Mouse (Mus musculus): Measurements from ENCODE around the gene Klk1b5. TPM values are rescaled to one million over a fixed set of nuclear protein-coding genes. Genes with fewer than 3 reads are reported as not detected.
A peak's percentile ranks its signal among the peaks of the same experiment; 100 is the strongest.
"Not testable (repeated sequence)": the region's sequence is repeated elsewhere in the genome, so short reads cannot be mapped to it uniquely, and the experiment has no call there.

The Klk1b5 gene
- polyA plus RNA-seq, 1 experiment from 2014 or later: not detected

- not testable (repeated sequence) for H3K9me3 ChIP-seq (ENCODE audit: control insufficient read depth, low read length); H3K36me3 ChIP-seq (ENCODE audit: control insufficient read depth, insufficient read depth, low read length); DNase-seq (ENCODE audit: low spot score); H3K9ac ChIP-seq (ENCODE audit: low read length); ATAC-seq (replicated peaks; ENCODE audit: low FRiP score, low TSS enrichment, low read depth); H3K27me3 ChIP-seq (replicated peaks; ENCODE audit: control insufficient read depth, insufficient read depth, low read length); H3K4me1 ChIP-seq (replicated peaks; ENCODE audit: control insufficient read depth, insufficient read depth, low read length); H3K4me3 ChIP-seq (ENCODE audit: low read depth, low read length); H3K4me2 ChIP-seq (ENCODE audit: low read length); H3K27ac ChIP-seq (ENCODE audit: low read depth)
- 71% methylated on average over 6 of the region's 6 CpGs for WGBS
Measured at GRCm38 (mm10) chr7:44222335-44222734, 6.6 kb downstream of the Klk1b5 start.

- Histone ChIP-seq H3K4me1 (replicated peaks; ENCODE audit: control insufficient read depth, insufficient read depth, low read length) (no peaks in the 10 kb centered on the region), H3K9ac (ENCODE audit: low read length) (no peak within 1 kb of the TSS), H3K4me3 (ENCODE audit: low read depth, low read length) (no peak within 1 kb of the TSS), H3K4me2 (ENCODE audit: low read length) (no peak within 1 kb of the TSS), H3K9me3 (ENCODE audit: control insufficient read depth, low read length) (no peaks in the 10 kb centered on the region), H3K27me3 (replicated peaks; ENCODE audit: control insufficient read depth, insufficient read depth, low read length) (no peaks in the 10 kb centered on the region), H3K27ac (ENCODE audit: low read depth) (no peak within 1 kb of the TSS), H3K36me3 (ENCODE audit: control insufficient read depth, insufficient read depth, low read length) (no peaks in the 10 kb centered on the region)
- DNase-seq (ENCODE audit: low spot score): no peak
- WGBS: 33% methylated on average over 1 of the region's 1 CpGs
- no peak for ATAC-seq (replicated peaks; ENCODE audit: low FRiP score, low TSS enrichment, low read depth)
Measured at GRCm38 (mm10) chr7:44225076-44225475, 9.3 kb downstream of the Klk1b5 start, which contains the start of gene Klk1. Klk1 (plus strand) TSS chr7:44225360.

DNA sequence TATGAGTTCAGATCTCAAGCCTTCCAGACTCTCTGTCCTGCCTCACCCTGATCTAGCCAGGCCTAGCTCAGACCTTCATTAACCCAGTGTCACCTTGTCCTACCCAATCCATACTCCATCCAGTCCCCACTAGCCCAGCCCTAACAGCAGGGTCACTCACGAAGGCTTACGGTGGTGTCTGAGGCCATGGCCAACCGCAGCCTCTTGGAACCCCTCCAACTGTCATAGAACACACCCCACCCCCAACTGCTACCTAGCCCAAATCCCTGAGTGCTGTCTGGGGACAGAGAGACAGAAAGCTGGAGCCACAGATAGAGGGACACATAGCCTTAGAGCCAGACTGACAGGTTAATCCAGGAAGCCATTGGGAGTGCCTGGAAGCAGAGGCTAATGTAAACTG, 20.2 kb downstream of the Klk1b5 start, which contains the start of gene Gm36864:
TSS of gene Gm36864 (plus strand) at position 269 of the 400 bp plus-strand sequence.
- H3K27me3 ChIP-seq (replicated peaks; ENCODE audit: control insufficient read depth, insufficient read depth, low read length): no peaks in the 10 kb centered on the region
- H3K4me2 ChIP-seq (ENCODE audit: low read length): no peak within 1 kb of the TSS
- WGBS: 84% methylated on average over 3 of the region's 3 CpGs
- H3K9ac ChIP-seq (ENCODE audit: low read length): no peak within 1 kb of the TSS
- DNase-seq (ENCODE audit: low spot score) (no peak), ATAC-seq (replicated peaks; ENCODE audit: low FRiP score, low TSS enrichment, low read depth) (no peak)
- no peaks in the 10 kb centered on the region for H3K9me3 ChIP-seq (ENCODE audit: control insufficient read depth, low read length)
- no peaks in the 10 kb centered on the region for H3K4me1 ChIP-seq (replicated peaks; ENCODE audit: control insufficient read depth, insufficient read depth, low read length)
- H3K36me3 ChIP-seq (ENCODE audit: control insufficient read depth, insufficient read depth, low read length): no peaks in the 10 kb centered on the region
- H3K4me3 ChIP-seq (ENCODE audit: low read depth, low read length): no peak within 1 kb of the TSS
- no peak within 1 kb of the TSS for H3K27ac ChIP-seq (ENCODE audit: low read depth)

DNA sequence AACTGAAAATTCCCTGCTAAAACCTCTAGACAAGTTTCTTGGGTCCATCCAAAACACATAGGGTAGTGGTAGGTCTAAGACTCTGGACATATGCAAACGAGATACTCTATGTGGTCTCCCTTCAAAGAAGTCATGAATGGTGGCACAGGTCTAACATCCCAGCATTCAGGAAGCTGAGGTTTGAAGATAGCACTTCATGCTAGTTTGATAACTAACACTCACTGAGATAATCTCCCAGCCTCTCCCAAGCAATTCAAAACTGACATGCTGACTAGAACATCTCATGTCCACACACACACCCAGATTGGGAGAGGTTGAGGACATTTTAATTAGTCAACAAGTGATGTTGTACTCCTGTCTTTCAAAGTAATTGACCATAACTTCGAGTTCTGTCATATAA, 24.2 kb downstream of the Klk1b5 start:
- ATAC-seq (replicated peaks; ENCODE audit: low FRiP score, low TSS enrichment, low read depth) (no peak), DNase-seq (ENCODE audit: low spot score) (no peak)
- Histone ChIP-seq H3K27me3 (replicated peaks; ENCODE audit: control insufficient read depth, insufficient read depth, low read length) (no peaks in the 10 kb centered on the region), H3K4me3 (ENCODE audit: low read depth, low read length) (no peak overlapping the region), H3K4me2 (ENCODE audit: low read length) (no peak overlapping the region), H3K36me3 (ENCODE audit: control insufficient read depth, insufficient read depth, low read length) (no peaks in the 10 kb centered on the region), H3K9me3 (ENCODE audit: control insufficient read depth, low read length) (no peaks in the 10 kb centered on the region), H3K4me1 (replicated peaks; ENCODE audit: control insufficient read depth, insufficient read depth, low read length) (no peaks in the 10 kb centered on the region), H3K27ac (ENCODE audit: low read depth) (no peak overlapping the region), H3K9ac (ENCODE audit: low read length) (no peak overlapping the region)
- WGBS: 45% methylated on average over 2 of the region's 2 CpGs

- WGBS: 43% methylated on average over 1 of the region's 1 CpGs
- Histone ChIP-seq H3K36me3 (ENCODE audit: control insufficient read depth, insufficient read depth, low read length) (no peaks in the 10 kb centered on the region), H3K27me3 (replicated peaks; ENCODE audit: control insufficient read depth, insufficient read depth, low read length) (no peaks in the 10 kb centered on the region), H3K4me1 (replicated peaks; ENCODE audit: control insufficient read depth, insufficient read depth, low read length) (peaks cover 6% of the 10 kb centered on the region; the same call in 1 of the 2 replicates), H3K9me3 (ENCODE audit: control insufficient read depth, low read length) (no peaks in the 10 kb centered on the region), H3K4me3 (ENCODE audit: low read depth, low read length) (no peak overlapping the region), H3K27ac (ENCODE audit: low read depth) (no peak overlapping the region), H3K4me2 (ENCODE audit: low read length) (no peak overlapping the region), H3K9ac (ENCODE audit: low read length) (no peak overlapping the region)
- no peak for DNase-seq (ENCODE audit: low spot score)
- ATAC-seq (replicated peaks; ENCODE audit: low FRiP score, low TSS enrichment, low read depth): no peak
Measured at GRCm38 (mm10) chr7:44240712-44241111, 25.0 kb downstream of the Klk1b5 start.

DNA sequence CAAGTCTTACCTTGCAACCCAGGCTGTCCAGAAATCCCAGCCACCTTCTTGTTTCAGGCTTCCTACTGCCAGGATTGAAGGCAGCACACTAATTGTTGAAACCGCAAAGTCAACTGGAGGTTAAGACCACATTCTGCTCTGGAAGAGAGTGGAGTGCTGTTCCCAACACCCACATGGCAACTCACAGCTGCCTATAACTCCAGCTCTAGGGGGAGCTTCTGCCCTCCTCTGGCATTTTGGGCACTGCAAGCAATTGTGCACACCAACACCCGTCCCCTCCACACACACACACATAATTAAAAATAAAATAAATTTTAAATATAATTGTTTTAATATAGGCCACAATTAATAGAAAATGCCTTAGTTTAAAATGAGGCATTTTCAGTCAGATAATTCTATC, 25.4 kb downstream of the Klk1b5 start:
- no peaks in the 10 kb centered on the region for H3K36me3 ChIP-seq (ENCODE audit: control insufficient read depth, insufficient read depth, low read length)
- no peak for DNase-seq (ENCODE audit: low spot score)

GRCm38 (mm10) chr7:44244080-44244479, 28.3 kb downstream of the Klk1b5 start:
- Histone ChIP-seq H3K9ac (ENCODE audit: low read length) (no peak overlapping the region), H3K4me2 (ENCODE audit: low read length) (no peak overlapping the region), H3K4me1 (replicated peaks; ENCODE audit: control insufficient read depth, insufficient read depth, low read length) (peaks cover 17% of the 10 kb centered on the region), H3K27ac (ENCODE audit: low read depth) (no peak overlapping the region), H3K36me3 (ENCODE audit: control insufficient read depth, insufficient read depth, low read length) (peaks cover 13% of the 10 kb centered on the region), H3K9me3 (ENCODE audit: control insufficient read depth, low read length) (no peaks in the 10 kb centered on the region), H3K4me3 (ENCODE audit: low read depth, low read length) (no peak overlapping the region), H3K27me3 (replicated peaks; ENCODE audit: control insufficient read depth, insufficient read depth, low read length) (no peaks in the 10 kb centered on the region)
- DNase-seq (ENCODE audit: low spot score) (no peak), ATAC-seq (replicated peaks; ENCODE audit: low FRiP score, low TSS enrichment, low read depth) (no peak)
- 43% methylated on average over 1 of the region's 1 CpGs for WGBS

More for the DNA sequence above, 25.4 kb downstream of the Klk1b5 start:
- Histone ChIP-seq H3K27me3 (replicated peaks; ENCODE audit: control insufficient read depth, insufficient read depth, low read length) (no peaks in the 10 kb centered on the region), H3K9me3 (ENCODE audit: control insufficient read depth, low read length) (no peaks in the 10 kb centered on the region), H3K4me3 (ENCODE audit: low read depth, low read length) (no peak overlapping the region), H3K27ac (ENCODE audit: low read depth) (no peak overlapping the region), H3K9ac (ENCODE audit: low read length) (no peak overlapping the region), H3K4me1 (replicated peaks; ENCODE audit: control insufficient read depth, insufficient read depth, low read length) (peaks cover 6% of the 10 kb centered on the region; the same call in 1 of the 2 replicates), H3K4me2 (ENCODE audit: low read length) (no peak overlapping the region)
- no peak for ATAC-seq (replicated peaks; ENCODE audit: low FRiP score, low TSS enrichment, low read depth)
- WGBS: 71% methylated on average over 2 of the region's 2 CpGs

DNA sequence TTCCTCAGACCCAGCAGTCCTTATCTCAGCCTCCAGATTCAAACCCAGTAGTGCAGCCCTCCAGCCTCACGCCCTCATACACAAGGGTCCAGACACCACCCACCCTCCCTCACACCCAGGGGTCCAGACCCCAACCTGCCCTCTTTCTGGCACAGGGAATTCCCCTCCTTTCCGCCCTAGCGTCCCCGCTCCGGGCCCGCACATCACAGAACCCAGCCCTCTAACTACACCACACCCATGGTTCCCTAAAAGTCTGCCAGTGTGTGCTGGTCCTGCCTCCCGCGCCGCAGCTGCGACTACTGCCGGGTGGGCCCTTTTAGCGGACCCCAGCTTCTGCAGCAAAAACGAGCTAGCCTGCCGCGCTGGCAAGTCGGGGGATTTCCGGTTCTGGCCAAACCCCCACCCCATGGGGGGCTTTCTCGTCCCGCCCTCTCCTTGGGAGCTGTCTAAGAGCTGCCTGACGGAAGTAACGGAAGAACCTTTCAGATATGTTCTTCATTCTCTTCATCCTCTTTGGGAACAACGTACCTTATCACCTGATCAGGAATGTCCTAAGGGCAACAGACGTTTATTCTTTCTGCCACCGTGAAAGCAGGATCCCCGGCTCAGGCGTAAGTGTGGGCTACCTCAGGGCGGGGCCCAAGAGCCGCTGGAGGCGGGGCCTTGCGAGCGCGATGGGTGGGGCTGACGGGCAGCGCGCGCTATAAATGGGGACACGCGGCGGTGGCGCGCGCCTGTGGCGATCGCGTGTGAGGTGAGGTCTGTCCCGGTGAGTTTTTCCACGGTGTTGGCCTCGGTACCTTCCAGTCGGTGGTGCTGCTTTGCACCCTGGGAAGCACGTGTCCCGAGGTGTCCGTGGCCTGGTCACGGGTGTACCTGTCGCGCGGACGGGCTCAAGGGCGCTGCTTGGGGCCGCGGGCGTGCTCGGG, 30.6 kb downstream of the Klk1b5 start, which contains the start of the genes 1700028J19Rik and 2410002F23Rik:
TSS of gene 1700028J19Rik (minus strand) at position 641 of the 929 bp plus-strand sequence.
TSS of gene 2410002F23Rik (plus strand) at position 668 of the 929 bp plus-strand sequence.
- peaks cover 18% of the 10 kb centered on the region for H3K4me1 ChIP-seq (replicated peaks; ENCODE audit: control insufficient read depth, insufficient read depth, low read length)
- H3K9ac ChIP-seq (ENCODE audit: low read length): peak within 1 kb of the TSS; percentile 98
- H3K4me2 ChIP-seq (ENCODE audit: low read length): peak within 1 kb of the TSS; percentile 88
- under 1% methylated on average over 62 of the region's 62 CpGs for WGBS
- peak; percentile 98 for DNase-seq (ENCODE audit: low spot score)
- no peaks in the 10 kb centered on the region for H3K27me3 ChIP-seq (replicated peaks; ENCODE audit: control insufficient read depth, insufficient read depth, low read length)
- peaks cover 34% of the 10 kb centered on the region for H3K36me3 ChIP-seq (ENCODE audit: control insufficient read depth, insufficient read depth, low read length)
- peak; percentile 86 for ATAC-seq (replicated peaks; ENCODE audit: low FRiP score, low TSS enrichment, low read depth)
- H3K4me3 ChIP-seq (ENCODE audit: low read depth, low read length): peak within 1 kb of the TSS; percentile 92
- H3K27ac ChIP-seq (ENCODE audit: low read depth): peak within 1 kb of the TSS; percentile 93
- no peaks in the 10 kb centered on the region for H3K9me3 ChIP-seq (ENCODE audit: control insufficient read depth, low read length)
